Mouse (Mus musculus): ENCODE measurements around the gene Cdkal1.

The Cdkal1 gene

GRCm38 (mm10) chr13:29767587-29767986, 87.9 kb downstream of the Cdkal1 start:
- no peak for DNase-seq (ENCODE audit: low spot score in 2 of 2)

- DNase-seq (ENCODE audit: low spot score in 2 of 2), result no peak
Measured at GRCm38 (mm10) chr13:29766377-29766776, 89.1 kb downstream of the Cdkal1 start.

- DNase-seq (ENCODE audit: low spot score in 2 of 2), result no peak
Measured at GRCm38 (mm10) chr13:29765296-29765695, 90.2 kb downstream of the Cdkal1 start.

GRCm38 (mm10) chr13:29759691-29760467, 95.6 kb downstream of the Cdkal1 start:
- DNase-seq (ENCODE audit: low spot score in 2 of 2), result peak in 1 of 2 experiments; percentile 25

- DNase-seq (ENCODE audit: low spot score in 2 of 2), result no peak
Measured at GRCm38 (mm10) chr13:29756052-29756451, 99.4 kb downstream of the Cdkal1 start.

DNA sequence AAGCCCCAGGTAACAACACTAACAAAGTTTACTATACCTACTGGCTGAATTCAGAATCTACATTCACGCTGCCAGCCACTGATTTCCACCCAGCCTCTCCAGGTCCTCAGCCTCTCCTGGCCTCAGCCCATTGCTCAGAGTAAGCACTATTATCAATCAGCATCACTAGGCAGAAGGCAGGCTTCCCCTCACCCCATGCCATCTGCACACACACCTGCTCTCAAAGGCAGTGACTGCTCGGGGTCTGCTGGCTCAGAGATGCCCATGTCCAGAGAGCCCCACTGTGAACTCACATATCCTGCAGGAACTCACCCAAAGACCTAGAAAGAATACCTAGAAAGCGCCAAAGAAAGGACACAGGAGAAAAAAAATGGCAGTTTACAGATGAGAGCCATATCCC, 102.2 kb downstream of the Cdkal1 start:
- peak in 1 of 2 experiments; percentile 18 for DNase-seq (ENCODE audit: low spot score in 2 of 2)

DNA sequence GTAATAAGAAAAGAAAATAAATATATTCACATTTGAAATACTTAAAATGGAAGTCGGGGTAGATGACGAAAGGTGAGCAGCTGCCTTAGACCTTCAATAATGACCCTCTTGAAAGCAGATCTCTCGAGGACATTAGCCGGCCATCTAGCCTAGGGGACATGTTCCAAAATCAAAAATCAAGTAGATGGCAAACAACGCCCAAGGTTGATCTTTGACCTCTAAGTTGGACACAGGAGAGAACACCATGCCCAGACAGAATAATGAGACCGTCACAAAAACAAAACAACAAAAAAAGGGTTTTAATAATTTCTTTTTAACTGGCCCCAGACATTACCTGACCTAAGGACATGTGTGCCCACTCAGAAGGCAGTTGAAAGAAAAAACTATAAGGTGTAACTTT, 103.4 kb downstream of the Cdkal1 start:
- no peak for DNase-seq (ENCODE audit: low spot score in 2 of 2)

DNA sequence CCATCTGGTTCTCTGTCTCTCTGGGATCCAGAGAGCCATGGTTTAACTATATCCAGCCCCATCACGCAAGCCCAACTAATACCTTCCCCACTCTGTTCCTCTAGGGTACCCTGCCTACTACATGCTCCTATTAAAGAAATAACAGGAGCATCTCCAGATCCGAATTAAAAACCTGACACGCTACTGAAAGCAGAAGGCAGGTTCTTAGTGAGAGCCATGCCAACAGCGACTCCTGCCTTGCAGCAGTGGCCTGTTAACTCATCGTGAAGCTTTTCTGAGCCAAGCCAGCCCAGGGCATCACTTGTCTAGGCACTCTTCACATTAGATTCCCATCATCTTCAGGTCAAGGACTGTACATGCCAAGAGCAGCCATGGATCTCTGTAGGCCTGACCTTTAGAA, 104.3 kb downstream of the Cdkal1 start:
- DNase-seq (ENCODE audit: low spot score in 2 of 2), result no peak

DNA sequence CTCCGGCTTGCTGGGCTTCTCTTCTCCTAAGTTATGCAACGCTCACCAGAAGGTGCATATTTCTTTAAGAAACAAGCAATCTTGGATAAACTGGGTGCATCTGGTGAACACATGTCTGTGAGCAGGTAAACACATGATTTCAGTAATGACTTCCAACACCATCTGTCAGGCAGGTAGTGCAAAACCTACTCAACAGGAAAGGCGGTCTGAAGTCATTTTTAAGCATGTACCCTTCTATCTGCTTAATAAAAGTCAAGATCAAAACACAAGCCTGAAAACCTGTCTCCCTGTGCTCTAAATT, 108.2 kb downstream of the Cdkal1 start:
- no peak for DNase-seq (ENCODE audit: low spot score in 2 of 2)

- DNase-seq (ENCODE audit: low spot score in 2 of 2), result no peak
Measured at GRCm38 (mm10) chr13:29746501-29747346, 108.8 kb downstream of the Cdkal1 start.

- no peak for DNase-seq (ENCODE audit: low spot score in 2 of 2)
Measured at GRCm38 (mm10) chr13:29745073-29745472, 110.4 kb downstream of the Cdkal1 start.

DNA sequence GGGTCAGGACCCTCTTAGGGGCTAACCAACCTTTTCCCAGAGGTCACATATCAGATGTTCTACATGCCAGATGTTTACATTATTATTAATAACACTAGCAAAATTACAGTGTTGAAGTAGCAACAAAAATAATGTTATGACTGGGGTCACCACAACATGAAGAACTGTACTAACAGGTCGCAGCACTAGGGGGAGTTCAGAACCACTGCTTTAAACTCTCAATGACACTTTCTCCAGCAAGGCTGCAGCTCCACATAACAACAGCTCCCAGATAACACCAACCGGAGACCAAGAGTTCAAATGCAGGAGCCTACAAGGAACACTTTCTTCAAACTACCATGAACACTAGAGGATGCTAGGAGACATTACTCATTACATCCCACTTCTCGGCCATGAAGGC, 111.3 kb downstream of the Cdkal1 start:
- no peak for DNase-seq (ENCODE audit: low spot score in 2 of 2)

- no peak for DNase-seq (ENCODE audit: low spot score in 2 of 2)
Measured at GRCm38 (mm10) chr13:29743761-29744160, 111.7 kb downstream of the Cdkal1 start.

GRCm38 (mm10) chr13:29737675-29738461, 117.6 kb downstream of the Cdkal1 start:
- no peak for DNase-seq (ENCODE audit: low spot score in 2 of 2)

DNA sequence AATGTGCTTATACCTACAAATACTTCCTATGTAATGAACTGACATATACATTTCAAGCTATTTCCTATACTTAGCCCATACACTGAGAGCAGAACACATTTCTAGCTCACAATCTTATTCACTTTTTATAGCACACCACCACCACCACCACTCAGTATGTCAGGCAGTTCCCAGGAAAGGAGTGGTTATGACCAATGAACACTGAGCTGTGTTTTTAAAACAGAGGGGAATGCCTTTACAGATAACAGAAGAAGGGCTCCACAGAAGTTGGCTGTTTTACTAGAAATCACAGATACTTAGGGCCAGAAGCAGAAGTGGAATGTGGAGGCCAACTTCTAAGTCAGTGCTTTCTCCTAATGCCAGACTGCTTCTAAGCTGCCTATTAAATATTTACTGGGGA, 121.0 kb downstream of the Cdkal1 start:
- no peak for DNase-seq (ENCODE audit: low spot score in 2 of 2)

DNA sequence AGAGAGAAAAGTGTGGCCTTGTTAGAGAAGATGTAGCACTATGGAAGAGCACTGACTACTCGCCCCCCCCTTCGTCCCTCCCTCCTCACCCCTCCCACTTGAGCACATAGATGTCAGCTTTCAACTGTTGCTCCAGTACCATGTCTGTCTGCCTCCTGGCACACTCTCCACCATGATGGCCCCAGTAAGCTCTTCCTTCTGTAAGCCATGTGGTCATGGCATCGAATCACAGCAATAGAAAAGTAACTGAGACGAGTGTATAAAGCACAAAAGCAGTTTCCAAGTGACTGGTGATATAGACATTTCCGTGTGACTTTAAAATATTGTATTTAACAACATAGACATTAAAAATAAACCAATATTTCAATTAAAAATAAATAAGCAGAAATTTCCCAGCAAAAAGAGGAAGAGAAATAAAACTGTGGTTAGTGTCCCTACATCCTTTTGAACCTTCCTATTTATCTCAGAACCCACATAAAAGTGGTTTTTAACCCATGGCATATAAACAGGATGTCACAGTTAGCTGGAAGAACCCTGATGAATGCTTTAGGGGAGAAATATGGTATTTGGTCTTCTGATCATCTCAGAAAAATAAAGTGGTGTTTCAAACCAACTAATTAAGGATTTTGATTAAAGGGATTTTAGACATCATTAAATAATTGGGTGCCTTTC, 129.2 kb downstream of the Cdkal1 start:
- no peak for DNase-seq (ENCODE audit: low spot score in 2 of 2)

- no peak for DNase-seq (ENCODE audit: low spot score in 2 of 2)
Measured at GRCm38 (mm10) chr13:29724855-29725254, 130.6 kb downstream of the Cdkal1 start.

GRCm38 (mm10) chr13:29723150-29723549, 132.3 kb downstream of the Cdkal1 start:
- no peak for DNase-seq (ENCODE audit: low spot score in 2 of 2)

DNA sequence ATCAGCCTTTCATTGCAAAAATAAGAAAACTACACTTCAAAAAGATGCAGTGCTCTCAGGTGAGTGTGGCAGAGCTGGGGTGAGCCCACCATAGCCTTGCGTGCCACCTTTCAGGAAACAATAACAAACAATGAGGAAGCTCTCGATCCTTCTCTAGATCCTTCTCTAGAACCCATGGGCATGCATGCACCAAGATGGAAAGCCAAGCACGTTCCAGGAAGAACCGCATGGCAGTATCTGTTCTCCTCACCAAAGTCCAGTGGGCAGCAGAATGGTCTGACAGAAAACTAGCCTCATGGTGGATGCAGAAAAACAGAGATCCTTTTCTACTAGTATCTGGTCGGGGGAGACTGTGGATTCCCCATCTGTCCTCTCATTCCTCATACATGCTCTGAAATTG, 134.3 kb downstream of the Cdkal1 start:
- no peak for DNase-seq (ENCODE audit: low spot score in 2 of 2)

DNA sequence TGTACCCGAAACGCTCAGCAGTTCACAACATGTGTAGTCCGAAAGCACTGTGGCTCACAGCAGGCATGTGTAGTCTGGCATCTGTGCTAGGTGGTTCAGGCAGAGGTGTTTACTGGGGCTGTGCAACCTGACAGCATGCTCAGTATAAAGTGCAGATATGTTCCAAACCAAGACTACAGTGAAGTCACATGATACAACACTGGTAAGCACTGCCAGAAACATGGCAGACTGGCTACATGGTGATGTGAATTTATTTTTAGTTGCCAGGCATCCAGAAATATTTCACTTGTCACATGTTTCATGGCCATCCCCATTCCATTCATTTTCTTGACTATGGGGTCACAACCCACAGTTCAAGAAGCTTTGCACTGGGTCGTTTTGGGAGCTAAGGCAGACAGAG, 138.9 kb downstream of the Cdkal1 start:
- no peak for DNase-seq (ENCODE audit: low spot score in 2 of 2)

GRCm38 (mm10) chr13:29715241-29715841, 140.1 kb downstream of the Cdkal1 start:
- DNase-seq (ENCODE audit: low spot score in 2 of 2), result no peak
